Mouse (Mus musculus): ENCODE results near the gene Taf3.

DNA sequence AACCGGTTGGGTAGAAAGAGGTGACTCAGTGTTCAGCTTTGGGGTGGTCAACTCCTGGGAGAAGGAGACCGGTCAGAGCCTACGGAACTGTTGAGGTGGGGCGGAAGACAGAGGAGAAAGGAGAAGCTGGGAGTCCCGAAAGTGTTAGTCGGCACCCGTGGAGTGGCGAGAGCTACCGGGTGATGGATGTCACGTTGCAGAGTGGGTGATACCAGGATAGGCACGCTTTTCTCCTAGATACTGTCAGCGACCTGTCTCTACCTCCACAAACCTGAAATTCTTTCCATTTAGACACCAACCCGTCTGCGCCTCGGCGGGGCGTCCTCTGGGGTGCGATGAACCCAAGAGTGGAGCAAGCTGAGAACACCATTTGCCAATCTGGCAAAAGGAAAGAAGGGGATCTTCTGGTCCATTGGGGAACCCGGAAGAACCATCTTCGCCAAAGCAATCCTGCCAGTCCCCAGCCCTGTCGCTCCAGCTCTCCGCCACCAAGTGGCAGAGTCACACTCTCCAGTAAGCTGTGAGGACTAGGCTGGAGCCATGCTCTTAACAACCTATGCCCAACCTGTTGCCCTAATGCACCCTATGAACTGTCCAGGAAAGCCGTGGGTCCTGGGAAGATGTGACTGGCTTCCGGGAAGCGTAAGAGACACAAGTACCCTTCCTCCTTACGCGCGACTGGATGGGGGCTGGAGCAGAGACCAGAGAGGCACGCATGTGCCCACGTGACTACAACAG is 159.3 kb downstream of the Taf3 start, which contains the start of gene 9230102O04Rik:
- TF ChIP-seq TAL1 (IDR thresholded peaks at IDR 0.05; ENCODE audit: low read length) (no peak), GATA1 (IDR thresholded peaks at IDR 0.05; ENCODE audit: low read length) (no peak)
